Mouse (Mus musculus): Measurements from ENCODE around the gene Defa17.
"Not testable (repeated sequence)": the region's sequence is repeated elsewhere in the genome, so short reads cannot be mapped to it uniquely, and the experiment has no call there.

- not testable (repeated sequence) for TF ChIP-seq CTCF (IDR thresholded peaks at IDR 0.05; ENCODE audit: insufficient read depth, low read length); POLR2A (IDR thresholded peaks at IDR 0.05; ENCODE audit: borderline replicate concordance, extremely low read depth, low read depth, low read length)
These were observed 9.9 kb downstream of the Defa17 start, which contains the start of gene Defa34 for GRCm38 (mm10) chr8:21665497-21665896.
